Comparison of ENCODE assay signal across 12 mouse cellular contexts in genomic region chr2:92742671-92743070, GRCm38 (mm10).
DNase-seq lines count a peak whose midpoint lies in the region; ATAC-seq lines count a peak whose summit lies in the region.
"Had no signal": no experiment of that assay in that cellular context is flagged by ENCODE, and none has a peak within 500 bp of the region (broad histone marks: within the 10 kb centered on the region; RNA-seq: fewer than 3 reads in every experiment).

No protein-coding gene starts in this region.

- H3K27ac ChIP-seq in heart, embryonic 15.5 days: peak overlapping the region; percentile 43
- peak overlapping the region; percentile 73 for H3K27ac ChIP-seq in lung, embryonic 15.5 days
- H3K27ac ChIP-seq in brown adipose tissue, adult 24 weeks (replicated peaks; ENCODE audit: low read depth, low read length): peak overlapping the region; percentile 61
- H3K27ac ChIP-seq: layer of hippocampus, adult 2 months had no signal

- no peaks in the 10 kb centered on the region for H3K36me3 ChIP-seq in heart, embryonic 15.5 days
- H3K36me3 ChIP-seq in lung, embryonic 15.5 days: no peaks in the 10 kb centered on the region

- no peaks in the 10 kb centered on the region for H3K27me3 ChIP-seq in heart, embryonic 15.5 days
- no peaks in the 10 kb centered on the region for H3K27me3 ChIP-seq in lung, embryonic 15.5 days

- no peak for ATAC-seq in heart, embryonic 15.5 days (replicated peaks; ENCODE audit: insufficient number of reproducible peaks, insufficient read depth, low FRiP score, low read depth)
- ATAC-seq in lung, embryonic 15.5 days (ENCODE audit: borderline replicate concordance, extremely low read depth, low FRiP score, low TSS enrichment): no peak
- 0 out of 2 replicates have a peak, but pooled peaks have one; percentile 9 for ATAC-seq in neutrophil, adult 5-6 weeks (ENCODE audit: extremely low read depth, insufficient number of reproducible peaks, low FRiP score, poor library complexity, severe bottlenecking)
- ATAC-seq: hindbrain, embryonic 16.5 days had no signal

- H3K9ac ChIP-seq in heart, embryonic 15.5 days: no peak overlapping the region
- H3K9ac ChIP-seq in lung, embryonic 15.5 days: no peak overlapping the region

- no peak for DNase-seq in heart, adult 11 months
- no peak for DNase-seq in lung, postnatal 14 days
- DNase-seq in cerebellum, postnatal 36 days: no peak
- no peak for DNase-seq in embryo, embryonic 11 days
- DNase-seq: cerebellum, postnatal 14 days; left cerebral cortex, postnatal 4 days had no signal

- H3K4me2 ChIP-seq in heart, embryonic 15.5 days: peak overlapping the region; percentile 11
- H3K4me2 ChIP-seq in lung, embryonic 15.5 days: peak overlapping the region; percentile 32

- no peaks in the 10 kb centered on the region for H3K9me3 ChIP-seq in heart, embryonic 15.5 days (replicated peaks)
- H3K9me3 ChIP-seq in lung, embryonic 15.5 days: no peaks in the 10 kb centered on the region

- H3K4me1 ChIP-seq in heart, embryonic 15.5 days (replicated peaks): peaks cover 12% of the 10 kb centered on the region
- H3K4me1 ChIP-seq in lung, embryonic 15.5 days: peaks cover 27% of the 10 kb centered on the region
- peaks cover 17% of the 10 kb centered on the region for H3K4me1 ChIP-seq in brown adipose tissue, adult 24 weeks (ENCODE audit: control insufficient read depth, insufficient read depth, insufficient read length, low read length)

- H3K4me3 ChIP-seq in heart, embryonic 15.5 days: no peak overlapping the region
- no peak overlapping the region for H3K4me3 ChIP-seq in lung, embryonic 15.5 days
- H3K4me3 ChIP-seq in brown adipose tissue, adult 24 weeks (ENCODE audit: insufficient read depth, low read depth, low read length): peak overlapping the region; percentile 31
- H3K4me3 ChIP-seq: layer of hippocampus, adult 2 months had no signal
